Mouse (Mus musculus) G1E (cell line): Measurements from ENCODE around the gene Itgad. TPM values are rescaled to one million over a fixed set of nuclear protein-coding genes. Genes with fewer than 3 reads are reported as not detected.

Experiments used
- ATAC-seq: 2 replicates; pipeline ENCODE4 v1.8.0; 2016; ENCODE audit warnings: mild to moderate bottlenecking; ENCODE audit not compliant: insufficient number of reproducible peaks, poor library complexity, low FRiP score, severe bottlenecking; ENCODE audit errors: extremely low read depth
- DNase-seq: peaks from one replicate; pipeline ENCODE4 v3.0.0; 2012; ENCODE audit warnings: low spot score
- H3K27me3 ChIP-seq: 2 replicates; pipeline ENCODE4 v1.6.1; 2012; ENCODE audit warnings: mild to moderate bottlenecking, low read length, inconsistent platforms; ENCODE audit not compliant: insufficient read depth
- H3K36me3 ChIP-seq: replicated peaks from 2 replicates; pipeline ENCODE3; 2012; ENCODE audit warnings: mild to moderate bottlenecking, inconsistent platforms
- H3K4me1 ChIP-seq: 2 replicates; pipeline ENCODE4 v1.6.1; 2012; ENCODE audit warnings: low read depth, low read length, inconsistent platforms, mixed read lengths; ENCODE audit not compliant: insufficient read depth
- H3K4me3 ChIP-seq: 2 replicates; pipeline ENCODE4 v1.5.1; 2012; ENCODE audit warnings: low read depth, mild to moderate bottlenecking, inconsistent platforms, low read length, moderate library complexity, mixed read lengths
- H3K9me3 ChIP-seq: replicated peaks from 2 replicates; pipeline ENCODE4 v1.6.1; 2012; ENCODE audit warnings: inconsistent platforms
- CTCF ChIP-seq: IDR thresholded peaks from 2 replicates; pipeline ENCODE4 v1.5.1; 2012; ENCODE audit warnings: low read depth, low read length, inconsistent platforms, mixed read lengths
- GATA1 ChIP-seq: IDR thresholded peaks from 2 replicates; pipeline ENCODE4 v1.6.1; 2012; ENCODE audit warnings: borderline replicate concordance, low read length, inconsistent platforms, mixed read lengths
- GATA2 ChIP-seq: IDR thresholded peaks from 2 replicates; pipeline ENCODE4 v1.6.1; 2012; ENCODE audit warnings: low read depth, low read length, inconsistent platforms, borderline replicate concordance
- POLR2AphosphoS5 ChIP-seq: IDR thresholded peaks from 2 replicates; pipeline ENCODE4 v1.6.1; 2012; ENCODE audit warnings: low read depth, low read length, inconsistent platforms; ENCODE audit not compliant: insufficient replicate concordance
- TAL1 ChIP-seq: conservative IDR thresholded peaks from 2 replicates; pipeline ENCODE4 v1.6.1; 2012; ENCODE audit warnings: low read depth, low read length, inconsistent platforms, mixed read lengths
- polyA plus RNA-seq: library from polyadenylated mRNA; stranded (reverse); fragments of >175 nt; gene quantifications from 2 replicates; pipeline ENCODE4 v1.2.3, GENCODE M21; 2012
- total RNA-seq, 2 experiments: library from RNA; stranded (forward) in 1 of 2; stranded (reverse) in 1 of 2; fragments of 200-1000 nt in 1 of 2; fragments of >200 nt in 1 of 2; fragmentation: Nextera tagmentation in 1 of 2; gene quantifications; 2 replicates each; pipeline ENCODE4 v1.2.3; 2014 to 2017

Gene Itgad
- total and polyA plus RNA-seq, 3 experiments = 0.01 TPM; not detected in 2

GRCm38 (mm10) chr7:128115211-128115958 lies 38.8 kb upstream of the Itgad start:
- H3K27me3 ChIP-seq = peaks cover 10% of the 10 kb centered on the region
- no peaks in the 10 kb centered on the region for H3K9me3 ChIP-seq
- H3K4me1 ChIP-seq = no peaks in the 10 kb centered on the region
- DNase-seq = no peak
- TF ChIP-seq GATA2 (no peak), TAL1 (no peak), POLR2AphosphoS5 (no peak), GATA1 (no peak), CTCF (no peak)
- ATAC-seq = no peak
- no peaks in the 10 kb centered on the region for H3K36me3 ChIP-seq
- no peak overlapping the region for H3K4me3 ChIP-seq

GRCm38 (mm10) chr7:128116396-128116795 lies 37.8 kb upstream of the Itgad start:
- H3K9me3 ChIP-seq = no peaks in the 10 kb centered on the region
- no peaks in the 10 kb centered on the region for H3K4me1 ChIP-seq
- TF ChIP-seq GATA2 (no peak), TAL1 (no peak), CTCF (no peak), GATA1 (no peak), POLR2AphosphoS5 (no peak)
- H3K36me3 ChIP-seq = no peaks in the 10 kb centered on the region
- H3K4me3 ChIP-seq = no peak overlapping the region
- H3K27me3 ChIP-seq = peaks cover 10% of the 10 kb centered on the region
- DNase-seq (no peak), ATAC-seq (no peak)

- Histone ChIP-seq H3K9me3 (no peaks in the 10 kb centered on the region), H3K4me3 (no peak overlapping the region), H3K4me1 (no peaks in the 10 kb centered on the region), H3K27me3 (peaks cover 16% of the 10 kb centered on the region), H3K36me3 (no peaks in the 10 kb centered on the region)
- no peak for TF ChIP-seq GATA1
- TF ChIP-seq POLR2AphosphoS5 = no peak
- no peak for TF ChIP-seq GATA2
- ATAC-seq (no peak), DNase-seq (no peak)
These were observed 34.3 kb upstream of the Itgad start for GRCm38 (mm10) chr7:128119726-128120490.

- no peak for TF ChIP-seq CTCF
- TF ChIP-seq TAL1 = no peak
- TF ChIP-seq GATA1 = no peak
- no peak for TF ChIP-seq GATA2
- no peak for TF ChIP-seq POLR2AphosphoS5
- peaks cover 11% of the 10 kb centered on the region for H3K27me3 ChIP-seq
- H3K4me1 ChIP-seq = no peaks in the 10 kb centered on the region
- DNase-seq (no peak), ATAC-seq (no peak)
- H3K36me3 ChIP-seq = no peaks in the 10 kb centered on the region
- H3K4me3 ChIP-seq = no peak within 1 kb of the TSS
- H3K9me3 ChIP-seq = no peaks in the 10 kb centered on the region
These were observed 25.1 kb upstream of the Itgad start, which contains the start of gene Itgax for GRCm38 (mm10) chr7:128128741-128129720. Gene Itgax, plus strand, starts transcription at chr7:128129547.

- no peak overlapping the region for H3K4me3 ChIP-seq
- no peaks in the 10 kb centered on the region for H3K4me1 ChIP-seq
- H3K27me3 ChIP-seq = peaks cover 15% of the 10 kb centered on the region
- H3K36me3 ChIP-seq = no peaks in the 10 kb centered on the region
- DNase-seq (no peak), ATAC-seq (no peak)
- H3K9me3 ChIP-seq = no peaks in the 10 kb centered on the region
- TF ChIP-seq CTCF (no peak), POLR2AphosphoS5 (no peak), GATA2 (no peak), GATA1 (no peak), TAL1 (no peak)
These were observed 22.0 kb upstream of the Itgad start for GRCm38 (mm10) chr7:128132148-128132547.
